Comparison of ENCODE assay signal across 14 mouse cellular contexts in genomic region chr8:71580201-71580600, GRCm38 (mm10). TPM values are rescaled to one million over a fixed set of nuclear protein-coding genes. Genes with fewer than 3 reads are reported as not detected.
A peak's percentile ranks its signal among the peaks of the same experiment; 100 is the strongest.
DNase-seq lines count a peak whose midpoint lies in the region; ATAC-seq and TF ChIP-seq lines count a peak whose summit lies in the region.
"Had no signal": no experiment of that assay in that cellular context is flagged by ENCODE, and none has a peak within 500 bp of the region (broad histone marks: within the 10 kb centered on the region; RNA-seq: fewer than 3 reads in every experiment).

No protein-coding gene starts in this region.

- H3K4me3 ChIP-seq in forebrain, postnatal 0 days (ENCODE audit: low read depth, low read length) = no peak overlapping the region

- no peak overlapping the region for H3K4me2 ChIP-seq in forebrain, postnatal 0 days (ENCODE audit: low read depth)
- H3K4me2 ChIP-seq: liver, embryonic 11.5 days had no signal

- no peak overlapping the region for H3K27ac ChIP-seq in forebrain, postnatal 0 days (ENCODE audit: low read depth, low read length)

- no peaks in the 10 kb centered on the region for H3K27me3 ChIP-seq in forebrain, postnatal 0 days (ENCODE audit: insufficient read depth, low read length)

- no peak overlapping the region for H3K9ac ChIP-seq in forebrain, postnatal 0 days

- no peaks in the 10 kb centered on the region for H3K9me3 ChIP-seq in forebrain, postnatal 0 days (ENCODE audit: low read length)
- H3K9me3 ChIP-seq: G1E had no signal

- intact Hi-C loops in left cerebral cortex, postnatal 4 days (cut with DNase I) = no loop called here
- intact Hi-C loops in left cerebral cortex, postnatal 14 days (cut with DNase I) = no loop called here

- no peak for ATAC-seq in forebrain, postnatal 0 days
- no peak for ATAC-seq in erythroid progenitor cell, adult 5-6 weeks (replicated peaks; ENCODE audit: low FRiP score, poor library complexity, severe bottlenecking)
- ATAC-seq: intestine, postnatal 0 days had no signal

- no peaks in the 10 kb centered on the region for H3K4me1 ChIP-seq in forebrain, postnatal 0 days (ENCODE audit: insufficient read depth)

- WGBS in forebrain, postnatal 0 days = 25% methylated on average over 9 of the region's 9 CpGs

- H3K36me3 ChIP-seq in forebrain, postnatal 0 days (ENCODE audit: insufficient read depth) = peaks cover 32% of the 10 kb centered on the region
- H3K36me3 ChIP-seq: G1E had no signal

- peak; percentile 55 for DNase-seq in left cerebral cortex, postnatal 4 days
- no peak for DNase-seq in left cerebral cortex, postnatal 14 days (ENCODE audit: low spot score in 2 of 2)
- DNase-seq in 3T3-L1 (ENCODE audit: low read depth, low spot score) = peak; percentile 70
- DNase-seq in ES-CJ7 (ENCODE audit: low read depth, low spot score) = peak; percentile 50
- peak; percentile 24 for DNase-seq in forebrain, postnatal 0 days
- no peak for DNase-seq in embryo, embryonic 9.5 days (ENCODE audit: extremely low spot score)
- DNase-seq: lung, postnatal 36 days; thymus, postnatal 4 days had no signal

- no peak for TF ChIP-seq CTCF in forebrain, postnatal 0 days (IDR thresholded peaks at IDR 0.05; ENCODE audit: low read depth)

RNA-seq across cellular contexts. Expression of gene Slc27a1, which starts 11.5 kb away (rescaled TPM):
- 10 to 100 TPM; 60.5 to 71.1 TPM for total RNA-seq in left cerebral cortex, postnatal 4 days (2021)
- total RNA-seq in left cerebral cortex, postnatal 14 days (2021) = 10 to 100 TPM; 82.0 to 84.3 TPM
- 106 and 133 TPM in 2 replicates for total RNA-seq in forebrain, postnatal 0 days (2014; rRNA removed)
- 74.8 and 102 TPM in 2 replicates for polyA plus RNA-seq in forebrain, postnatal 0 days (2015; fragmentation: Nextera tagmentation; extraction: Ambion mirVana)
- total RNA-seq in erythroid progenitor cell, adult 5-6 weeks (2015; ENCODE audit: low replicate concordance) = 1.1 and 1.7 TPM in 2 replicates
- total RNA-seq in erythroid progenitor cell, adult 5-6 weeks (2017; ENCODE audit: low replicate concordance) = not detected in 2 replicates
- polyA plus RNA-seq: G1E had no signal

RNA-seq across cellular contexts. Expression of gene Pgls, which starts 11.8 kb away (rescaled TPM):
- 10 to 100 TPM; 85.7 to 97.3 TPM for total RNA-seq in left cerebral cortex, postnatal 4 days (2021)
- total RNA-seq in left cerebral cortex, postnatal 14 days (2021) = 10 to 100 TPM; 54.4 to 55.4 TPM
- total RNA-seq in forebrain, postnatal 0 days (2014; rRNA removed) = 248 and 264 TPM in 2 replicates
- 262 and 318 TPM in 2 replicates for polyA plus RNA-seq in forebrain, postnatal 0 days (2015; fragmentation: Nextera tagmentation; extraction: Ambion mirVana)
- 31.4 and 36.9 TPM in 2 replicates for total RNA-seq in erythroid progenitor cell, adult 5-6 weeks (2015; ENCODE audit: low replicate concordance)
- total RNA-seq in erythroid progenitor cell, adult 5-6 weeks (2017; ENCODE audit: low replicate concordance) = 14.8 and 31.8 TPM in 2 replicates

RNA-seq across cellular contexts. Expression of gene Nxnl1, which starts 13.8 kb away (rescaled TPM):
- total RNA-seq in left cerebral cortex, postnatal 4 days (2021) = not detected
- under 1 TPM in 1 of 2 experiments, not detected in 1; 0.15 TPM for total RNA-seq in left cerebral cortex, postnatal 14 days (2021)
- total RNA-seq in forebrain, postnatal 0 days (2014; rRNA removed) = 0.08 TPM in 1 of 2 replicates, not detected in the other
- polyA plus RNA-seq in forebrain, postnatal 0 days (2015; fragmentation: Nextera tagmentation; extraction: Ambion mirVana) = not detected in 2 replicates
- not detected in 2 replicates for total RNA-seq in erythroid progenitor cell, adult 5-6 weeks (2015; ENCODE audit: low replicate concordance)
- not detected in 2 replicates for total RNA-seq in erythroid progenitor cell, adult 5-6 weeks (2017; ENCODE audit: low replicate concordance)
- total RNA-seq: common myeloid progenitor, adult 5-6 weeks; G1E had no signal
- polyA plus RNA-seq: G1E; intestine, postnatal 0 days; neural tube, embryonic 11.5 days had no signal

RNA-seq across cellular contexts. Expression of gene Fam129c, which starts 17.2 kb away (rescaled TPM):
- 1 to 10 TPM; 7.9 to 8.0 TPM for total RNA-seq in left cerebral cortex, postnatal 4 days (2021)
- 1 to 10 TPM; 3.3 TPM for total RNA-seq in left cerebral cortex, postnatal 14 days (2021)
- total RNA-seq in forebrain, postnatal 0 days (2014; rRNA removed) = 3.4 and 11.1 TPM in 2 replicates
- 2.0 and 2.8 TPM in 2 replicates for polyA plus RNA-seq in forebrain, postnatal 0 days (2015; fragmentation: Nextera tagmentation; extraction: Ambion mirVana)
- total RNA-seq in erythroid progenitor cell, adult 5-6 weeks (2015; ENCODE audit: low replicate concordance) = 54.1 and 135 TPM in 2 replicates
- total RNA-seq in erythroid progenitor cell, adult 5-6 weeks (2017; ENCODE audit: low replicate concordance) = 7.4 and 32.9 TPM in 2 replicates

RNA-seq across cellular contexts. Expression of gene Tmem221, which starts 21.5 kb away (rescaled TPM):
- total RNA-seq in left cerebral cortex, postnatal 4 days (2021) = not detected
- under 1 TPM in 1 of 2 experiments, not detected in 1; 0.22 TPM for total RNA-seq in left cerebral cortex, postnatal 14 days (2021)
- total RNA-seq in forebrain, postnatal 0 days (2014; rRNA removed) = 0.08 TPM in 1 of 2 replicates, not detected in the other
- 0.16 and 0.18 TPM in 2 replicates for polyA plus RNA-seq in forebrain, postnatal 0 days (2015; fragmentation: Nextera tagmentation; extraction: Ambion mirVana)
- not detected in 2 replicates for total RNA-seq in erythroid progenitor cell, adult 5-6 weeks (2015; ENCODE audit: low replicate concordance)
- total RNA-seq in erythroid progenitor cell, adult 5-6 weeks (2017; ENCODE audit: low replicate concordance) = not detected in 2 replicates
- total RNA-seq: common myeloid progenitor, adult 5-6 weeks; G1E had no signal
- polyA plus RNA-seq: G1E; neural tube, embryonic 11.5 days had no signal

Comparison
In these comparisons a context has a peak if more than half of its experiments do, and no peak if none do; other contexts are left out.
1. DNase-seq: peak in left cerebral cortex, postnatal 4 days (single experiment), 3T3-L1 (single experiment), ES-CJ7 (single experiment) and forebrain, postnatal 0 days (single experiment); none in left cerebral cortex, postnatal 14 days (0 of 2) and embryo, embryonic 9.5 days (single experiment).
2. RNA of gene Slc27a1, which starts 11.5 kb away (total RNA-seq): 106 to 133 TPM in forebrain, postnatal 0 days, 82.0 to 84.3 TPM in left cerebral cortex, postnatal 14 days and 60.5 to 71.1 TPM in left cerebral cortex, postnatal 4 days; 1.1 to 1.7 TPM in erythroid progenitor cell, adult 5-6 weeks; every median in the first group is over 10 times any median in the second.